Mouse (Mus musculus): ENCODE results near the gene Mapkapk2.

GRCm38 (mm10) chr1:131050011-131050410 lies 47.6 kb downstream of the Mapkapk2 start:
- TF ChIP-seq CTCF (IDR thresholded peaks at IDR 0.05; ENCODE audit: borderline replicate concordance, insufficient read depth, low read length) (no peak), POLR2A (IDR thresholded peaks at IDR 0.05; ENCODE audit: low read depth, low read length) (no peak)
